ENCODE assay signal across 29 mouse cellular contexts in the genomic region with DNA sequence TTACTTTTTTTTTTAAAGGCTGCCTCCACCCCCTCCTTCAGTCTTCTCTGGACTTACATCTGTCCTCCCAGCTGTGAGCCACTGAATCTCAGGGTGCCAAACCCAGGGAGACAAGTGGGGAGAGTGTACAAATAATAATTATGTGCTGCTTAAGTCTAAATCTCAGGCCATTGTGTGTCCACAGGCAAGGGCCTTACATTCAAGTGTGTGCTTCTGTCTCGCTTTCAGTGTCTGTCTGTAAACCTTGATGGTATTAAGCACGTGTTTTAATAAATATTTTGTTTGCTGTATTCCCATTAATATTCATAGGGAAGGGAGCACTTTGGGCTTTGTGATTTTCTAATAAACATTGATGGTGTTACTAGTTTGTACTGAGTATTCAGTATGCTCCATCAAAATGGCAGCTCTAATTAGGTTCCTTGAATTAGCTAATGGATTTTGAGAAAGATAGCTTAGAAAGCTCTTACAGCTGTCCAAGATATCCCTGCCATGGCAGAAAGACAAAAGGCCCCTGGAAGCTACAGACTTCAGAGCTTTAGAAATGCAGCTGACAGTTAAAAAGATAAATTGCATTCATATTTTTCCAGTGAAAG.
DNase-seq lines count a peak whose midpoint lies in the region; ATAC-seq and TF ChIP-seq lines count a peak whose summit lies in the region.
"Had no signal": no experiment of that assay in that cellular context is flagged by ENCODE, and none has a peak within 500 bp of the region (broad histone marks: within the 10 kb centered on the region; RNA-seq: fewer than 3 reads in every experiment).

No protein-coding gene starts in this region.

- DNase-seq in forebrain, embryonic 11.5 days (ENCODE audit: low spot score): no peak
- DNase-seq in midbrain, embryonic 11.5 days (ENCODE audit: low spot score, missing footprints): no peak
- DNase-seq in brain, embryonic 14.5 days (ENCODE audit: low read depth): peak; percentile 84
- DNase-seq in hindbrain, embryonic 14.5 days (ENCODE audit: low spot score): no peak
- DNase-seq: adrenal gland, postnatal 10 days; cerebellum, adult 11 months; cerebellum, adult 9-10 months; cerebellum, postnatal 36 days; embryo, embryonic 11 days; gastrocnemius, postnatal 25 days; kidney, adult 8-10 months; kidney, postnatal 4 days; lung, postnatal 4 days; thymus, adult 2 months; thymus, postnatal 36 days had no signal

- peaks cover 10% of the 10 kb centered on the region for H3K4me1 ChIP-seq in forebrain, embryonic 13.5 days
- H3K4me1 ChIP-seq in forebrain, embryonic 11.5 days (replicated peaks; ENCODE audit: control insufficient read depth, insufficient read depth, low read length): 0 out of 2 replicates have a peak, but pooled peaks cover 4% of the 10 kb centered on the region
- peaks cover 10% of the 10 kb centered on the region for H3K4me1 ChIP-seq in midbrain, embryonic 11.5 days (ENCODE audit: control insufficient read depth, insufficient read depth, low read length)
- H3K4me1 ChIP-seq in midbrain, embryonic 15.5 days: peaks cover 9% of the 10 kb centered on the region
- H3K4me1 ChIP-seq in hindbrain, embryonic 14.5 days (replicated peaks; ENCODE audit: control insufficient read depth, insufficient read depth, low read length): peaks cover 11% of the 10 kb centered on the region; the same call in 1 of the 2 replicates
- H3K4me1 ChIP-seq: embryonic facial prominence, embryonic 13.5 days; limb, embryonic 13.5 days; neural tube, embryonic 12.5 days had no signal

- no peak overlapping the region for H3K4me3 ChIP-seq in forebrain, embryonic 13.5 days
- no peak overlapping the region for H3K4me3 ChIP-seq in forebrain, embryonic 11.5 days (ENCODE audit: low read depth, low read length)
- no peak overlapping the region for H3K4me3 ChIP-seq in midbrain, embryonic 11.5 days (ENCODE audit: low read depth, low read length)
- H3K4me3 ChIP-seq in midbrain, embryonic 15.5 days: no peak overlapping the region
- no peak overlapping the region for H3K4me3 ChIP-seq in hindbrain, embryonic 14.5 days (replicated peaks; ENCODE audit: low read length)
- H3K4me3 ChIP-seq: embryonic facial prominence, embryonic 13.5 days; erythroblast, embryonic 14.5 days; heart, embryonic 10.5 days; heart, embryonic 15.5 days; limb, embryonic 13.5 days; megakaryocyte, embryonic 14.5 days; neural tube, embryonic 12.5 days had no signal

- no peaks in the 10 kb centered on the region for H3K9me3 ChIP-seq in forebrain, embryonic 13.5 days (replicated peaks)
- no peaks in the 10 kb centered on the region for H3K9me3 ChIP-seq in forebrain, embryonic 11.5 days (ENCODE audit: control insufficient read depth, low read length)
- H3K9me3 ChIP-seq in midbrain, embryonic 11.5 days (ENCODE audit: control insufficient read depth, low read length): no peaks in the 10 kb centered on the region
- no peaks in the 10 kb centered on the region for H3K9me3 ChIP-seq in midbrain, embryonic 15.5 days
- H3K9me3 ChIP-seq in hindbrain, embryonic 14.5 days (ENCODE audit: control insufficient read depth, low read length): no peaks in the 10 kb centered on the region
- H3K9me3 ChIP-seq: embryonic facial prominence, embryonic 13.5 days; heart, embryonic 10.5 days; heart, embryonic 15.5 days; limb, embryonic 13.5 days; megakaryocyte, embryonic 14.5 days; neural tube, embryonic 12.5 days had no signal

- TF ChIP-seq CTCF in brain, embryonic 14.5 days (IDR thresholded peaks at IDR 0.05; ENCODE audit: borderline replicate concordance, extremely low read depth, insufficient read depth, insufficient read length): no peak

- no peaks in the 10 kb centered on the region for H3K36me3 ChIP-seq in forebrain, embryonic 13.5 days (ENCODE audit: poor library complexity, severe bottlenecking)
- H3K36me3 ChIP-seq in forebrain, embryonic 11.5 days (ENCODE audit: control insufficient read depth, insufficient read depth, low read length): no peaks in the 10 kb centered on the region
- no peaks in the 10 kb centered on the region for H3K36me3 ChIP-seq in midbrain, embryonic 11.5 days (ENCODE audit: control insufficient read depth, insufficient read depth, low read length)
- no peaks in the 10 kb centered on the region for H3K36me3 ChIP-seq in midbrain, embryonic 15.5 days (replicated peaks)
- H3K36me3 ChIP-seq in hindbrain, embryonic 14.5 days (replicated peaks; ENCODE audit: control insufficient read depth, insufficient read depth): no peaks in the 10 kb centered on the region
- H3K36me3 ChIP-seq: embryonic facial prominence, embryonic 13.5 days; heart, embryonic 10.5 days; heart, embryonic 15.5 days; limb, embryonic 13.5 days; neural tube, embryonic 12.5 days had no signal

- 34% methylated on average over 2 of the region's 2 CpGs for WGBS in forebrain, embryonic 13.5 days
- WGBS in forebrain, embryonic 11.5 days: 63% methylated on average over 2 of the region's 2 CpGs
- 74% methylated on average over 2 of the region's 2 CpGs for WGBS in midbrain, embryonic 11.5 days
- 58% methylated on average over 2 of the region's 2 CpGs for WGBS in midbrain, embryonic 15.5 days
- WGBS in hindbrain, embryonic 14.5 days: 58% methylated on average over 2 of the region's 2 CpGs

- H3K4me2 ChIP-seq in forebrain, embryonic 13.5 days: no peak overlapping the region
- H3K4me2 ChIP-seq in forebrain, embryonic 11.5 days (ENCODE audit: low read depth, low read length, severe bottlenecking): no peak overlapping the region
- H3K4me2 ChIP-seq in midbrain, embryonic 11.5 days: no peak overlapping the region
- no peak overlapping the region for H3K4me2 ChIP-seq in midbrain, embryonic 15.5 days
- H3K4me2 ChIP-seq in hindbrain, embryonic 14.5 days (replicated peaks): no peak overlapping the region
- H3K4me2 ChIP-seq: embryonic facial prominence, embryonic 13.5 days; heart, embryonic 15.5 days; limb, embryonic 13.5 days; liver, embryonic 11.5 days; neural tube, embryonic 12.5 days had no signal

- no peak overlapping the region for H3K27ac ChIP-seq in forebrain, embryonic 13.5 days
- H3K27ac ChIP-seq in forebrain, embryonic 11.5 days (ENCODE audit: low read depth, low read length): no peak overlapping the region
- no peak overlapping the region for H3K27ac ChIP-seq in midbrain, embryonic 11.5 days (ENCODE audit: low read depth, low read length)
- no peak overlapping the region for H3K27ac ChIP-seq in midbrain, embryonic 15.5 days
- H3K27ac ChIP-seq in hindbrain, embryonic 14.5 days: peak overlapping the region; percentile 51; the same call in 1 of the 2 replicates
- H3K27ac ChIP-seq: embryonic facial prominence, embryonic 13.5 days; heart, embryonic 10.5 days; heart, embryonic 15.5 days; kidney, postnatal 0 days; limb, embryonic 13.5 days; neural tube, embryonic 12.5 days had no signal

- peaks cover 4% of the 10 kb centered on the region; the same call in 1 of the 2 replicates for H3K27me3 ChIP-seq in forebrain, embryonic 13.5 days
- H3K27me3 ChIP-seq in forebrain, embryonic 11.5 days (ENCODE audit: control insufficient read depth, insufficient read depth, low read length): no peaks in the 10 kb centered on the region
- no peaks in the 10 kb centered on the region for H3K27me3 ChIP-seq in midbrain, embryonic 11.5 days (ENCODE audit: control insufficient read depth, insufficient read depth, low read length)
- no peaks in the 10 kb centered on the region for H3K27me3 ChIP-seq in midbrain, embryonic 15.5 days (replicated peaks)
- H3K27me3 ChIP-seq in hindbrain, embryonic 14.5 days (ENCODE audit: control insufficient read depth, insufficient read depth, low read length): no peaks in the 10 kb centered on the region
- H3K27me3 ChIP-seq: embryonic facial prominence, embryonic 13.5 days; heart, embryonic 15.5 days; limb, embryonic 13.5 days; megakaryocyte, embryonic 14.5 days; neural tube, embryonic 12.5 days; Patski had no signal

- no peak for TF ChIP-seq POLR2A in brain, embryonic 14.5 days (IDR thresholded peaks at IDR 0.05; ENCODE audit: borderline replicate concordance, extremely low read depth, insufficient read depth, insufficient read length, poor library complexity, severe bottlenecking)

- H3K9ac ChIP-seq in forebrain, embryonic 13.5 days: no peak overlapping the region
- no peak overlapping the region for H3K9ac ChIP-seq in forebrain, embryonic 11.5 days (ENCODE audit: low read length)
- no peak overlapping the region for H3K9ac ChIP-seq in midbrain, embryonic 11.5 days (ENCODE audit: low read length)
- H3K9ac ChIP-seq in midbrain, embryonic 15.5 days: no peak overlapping the region
- H3K9ac ChIP-seq in hindbrain, embryonic 14.5 days: no peak overlapping the region
- H3K9ac ChIP-seq: embryonic facial prominence, embryonic 13.5 days; heart, embryonic 15.5 days; limb, embryonic 13.5 days; neural tube, embryonic 12.5 days had no signal

- ATAC-seq in forebrain, embryonic 13.5 days: peak; percentile 88
- no peak for ATAC-seq in forebrain, embryonic 11.5 days (replicated peaks; ENCODE audit: low FRiP score)
- peak; percentile 22; the same call in 1 of the 2 replicates for ATAC-seq in midbrain, embryonic 11.5 days (ENCODE audit: low FRiP score)
- no peak for ATAC-seq in midbrain, embryonic 15.5 days (replicated peaks)
- no peak for ATAC-seq in hindbrain, embryonic 14.5 days (ENCODE audit: low FRiP score)
- no peak for ATAC-seq in monocyte, adult 5-6 weeks (replicated peaks; ENCODE audit: insufficient number of reproducible peaks, low FRiP score, low TSS enrichment, poor library complexity, severe bottlenecking)
- ATAC-seq: intestine, embryonic 16.5 days; Patski had no signal

Comparison
In these comparisons a context has a peak if more than half of its experiments do, and no peak if none do; other contexts are left out.
1. ATAC-seq: peak in forebrain, embryonic 13.5 days (single experiment) and midbrain, embryonic 11.5 days (single experiment); none in forebrain, embryonic 11.5 days (single experiment), midbrain, embryonic 15.5 days (single experiment), hindbrain, embryonic 14.5 days (single experiment) and monocyte, adult 5-6 weeks (single experiment).